Mouse (Mus musculus) c-Kit-positive CD71-positive TER-119-positive erythroid progenitor cells, embryonic 14.5 days (primary cell): ENCODE data around the gene Olfr370.
"Not testable (repeated sequence)": the region's sequence is repeated elsewhere in the genome, so short reads cannot be mapped to it uniquely, and the experiment has no call there.

Experiments used
- DNase-seq: peaks from one replicate; pipeline ENCODE4 v3.0.0-alpha.2; 2013; ENCODE audit warnings: low spot score

The Olfr370 gene

GRCm38 (mm10) chr8:83535736-83536135 lies at the start of gene Olfr370:
Gene Olfr370 (plus strand): TSS chr8:83535780.
- no peak for DNase-seq

GRCm38 (mm10) chr8:83511696-83512095 lies 23.9 kb upstream of the Olfr370 start:
- DNase-seq: no peak

- DNase-seq: no peak
Observed at GRCm38 (mm10) chr8:83520432-83520831, 15.1 kb upstream of the Olfr370 start.

- not testable (repeated sequence) for DNase-seq
Observed at GRCm38 (mm10) chr8:83520907-83521306, 14.7 kb upstream of the Olfr370 start.

GRCm38 (mm10) chr8:83521310-83521709 lies 14.3 kb upstream of the Olfr370 start:
- DNase-seq: no peak

GRCm38 (mm10) chr8:83534802-83535201 lies 778 bp upstream of the Olfr370 start:
- DNase-seq: no peak

- no peak for DNase-seq
Observed at GRCm38 (mm10) chr8:83562669-83563068, 27.1 kb downstream of the Olfr370 start.

GRCm38 (mm10) chr8:83563246-83563645 lies 27.7 kb downstream of the Olfr370 start:
- DNase-seq: no peak

GRCm38 (mm10) chr8:83565731-83566375 lies 30.3 kb downstream of the Olfr370 start:
- no peak for DNase-seq

- peak; percentile 86 for DNase-seq
Observed at GRCm38 (mm10) chr8:83566469-83567395, 31.2 kb downstream of the Olfr370 start, which contains the start of gene Ndufb7. Gene Ndufb7 (plus strand): TSS chr8:83566671.

- no peak for DNase-seq
Observed at GRCm38 (mm10) chr8:83567668-83568067, 32.1 kb downstream of the Olfr370 start.

GRCm38 (mm10) chr8:83568128-83568527 lies 32.5 kb downstream of the Olfr370 start:
- DNase-seq: no peak

- no peak for DNase-seq
Observed at GRCm38 (mm10) chr8:83568755-83569154, 33.2 kb downstream of the Olfr370 start.

GRCm38 (mm10) chr8:83569165-83569564 lies 33.6 kb downstream of the Olfr370 start:
- DNase-seq: no peak

GRCm38 (mm10) chr8:83570272-83571000 lies 34.9 kb downstream of the Olfr370 start:
- DNase-seq: no peak

- DNase-seq: not testable (repeated sequence)
Observed at GRCm38 (mm10) chr8:83571001-83571340, 35.4 kb downstream of the Olfr370 start.

GRCm38 (mm10) chr8:83571791-83572190 lies 36.2 kb downstream of the Olfr370 start:
- no peak for DNase-seq

- no peak for DNase-seq
Observed at GRCm38 (mm10) chr8:83572246-83572812, 36.7 kb downstream of the Olfr370 start.

GRCm38 (mm10) chr8:83573140-83573875 lies 37.7 kb downstream of the Olfr370 start:
- DNase-seq: no peak

- no peak for DNase-seq
Observed at GRCm38 (mm10) chr8:83574631-83575315, 39.2 kb downstream of the Olfr370 start.
